Mouse (Mus musculus) lung, embryonic 14.5 days (tissue): ENCODE results near the gene Xrcc4. TPM values are rescaled to one million over a fixed set of nuclear protein-coding genes. Genes with fewer than 3 reads are reported as not detected.

Experiments used
- ATAC-seq: fragments of 200-750 bp; cut with Nextera tagmentation; 2 replicates; pipeline ENCODE4 v1.8.0; 2017; ENCODE audit warnings: mild to moderate bottlenecking, moderate TSS enrichment, moderate library complexity; ENCODE audit not compliant: insufficient read depth
- DNase-seq: peaks from one replicate; pipeline ENCODE4 v3.0.0-alpha.2; 2015
- H3K27ac ChIP-seq: fragments of 300-500 bp; sonication (generic); 2 replicates; pipeline ENCODE4 v1.5.1; 2014; ENCODE audit warnings: low read depth, mild to moderate bottlenecking, moderate library complexity
- H3K27me3 ChIP-seq: fragments of 300-500 bp; sonication (generic); 2 replicates; pipeline ENCODE4 v1.6.1; 2014; ENCODE audit warnings: low read length, control low read depth; ENCODE audit not compliant: insufficient read depth
- H3K36me3 ChIP-seq: fragments of 300-500 bp; sonication (generic); 2 replicates; pipeline ENCODE4 v1.6.1; 2014; ENCODE audit warnings: control low read depth; ENCODE audit not compliant: insufficient read depth
- H3K4me1 ChIP-seq: fragments of 300-500 bp; sonication (generic); 2 replicates; pipeline ENCODE4 v1.6.1; 2014; ENCODE audit warnings: antibody characterized with exemption, control low read depth; ENCODE audit not compliant: insufficient read depth
- H3K4me2 ChIP-seq: fragments of 300-500 bp; sonication (generic); 2 replicates; pipeline ENCODE4 v1.6.1; 2014; ENCODE audit warnings: mild to moderate bottlenecking
- H3K4me3 ChIP-seq: fragments of 300-500 bp; sonication (generic); 2 replicates; pipeline ENCODE4 v1.5.1; 2014; ENCODE audit warnings: low read depth, low read length
- H3K9ac ChIP-seq: fragments of 300-500 bp; sonication (generic); 2 replicates; pipeline ENCODE4 v1.6.1; 2014
- H3K9me3 ChIP-seq: fragments of 300-500 bp; sonication (generic); 2 replicates; pipeline ENCODE4 v1.6.1; 2016; ENCODE audit warnings: low read depth, low read length, control low read depth
- CTCF ChIP-seq: IDR thresholded peaks from 2 replicates; pipeline ENCODE4 v1.5.1; 2016; ENCODE audit warnings: antibody characterized with exemption, low read depth
- WGBS: fragments of 180-500 bp; shearing (Covaris S2); extraction: QIAGEN DNeasy Blood & Tissue Kit; methylation state at CpG from one replicate; pipeline ENCODE4 v1.1.7; 2014; 5-methylcytosine and 5-hydroxymethylcytosine counted together
- polyA plus RNA-seq: library from polyadenylated mRNA; unstranded; fragments of >200 nt; fragmentation: Nextera tagmentation; extraction: Ambion mirVana; gene quantifications from 2 replicates; pipeline ENCODE4 v1.2.1, GENCODE M21; 2014

The Xrcc4 gene
- polyA plus RNA-seq, 1 experiment from 2014 or later, result 10.5 TPM

DNA sequence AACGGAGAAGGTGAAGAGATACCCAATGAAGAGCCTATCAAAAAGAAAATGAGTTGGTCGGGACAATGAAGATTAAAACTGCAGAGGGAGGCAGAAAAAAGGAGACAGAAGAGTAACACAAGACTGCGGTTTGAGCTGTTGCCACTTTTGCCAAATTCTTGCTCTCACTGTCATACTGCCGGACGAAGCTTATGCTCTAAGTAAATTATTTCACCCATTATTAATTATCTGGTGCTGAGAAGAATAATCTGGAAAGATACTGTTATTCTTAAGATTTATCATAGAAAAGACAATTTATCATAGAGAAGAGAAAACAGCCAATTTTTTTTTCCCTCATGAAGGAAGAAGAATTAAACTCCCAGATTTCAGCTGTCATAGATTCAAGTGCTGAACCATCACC is 235.3 kb downstream of the Xrcc4 start:
- Histone ChIP-seq H3K27me3 (no peaks in the 10 kb centered on the region), H3K4me3 (no peak overlapping the region), H3K4me1 (no peaks in the 10 kb centered on the region), H3K9ac (no peak overlapping the region), H3K4me2 (no peak overlapping the region), H3K36me3 (no peaks in the 10 kb centered on the region), H3K9me3 (no peaks in the 10 kb centered on the region), H3K27ac (no peak overlapping the region)
- 38% methylated on average over 5 of the region's 5 CpGs for WGBS
- no peak for TF ChIP-seq CTCF
- DNase-seq (peak; percentile 82), ATAC-seq (peak; percentile 66)

DNA sequence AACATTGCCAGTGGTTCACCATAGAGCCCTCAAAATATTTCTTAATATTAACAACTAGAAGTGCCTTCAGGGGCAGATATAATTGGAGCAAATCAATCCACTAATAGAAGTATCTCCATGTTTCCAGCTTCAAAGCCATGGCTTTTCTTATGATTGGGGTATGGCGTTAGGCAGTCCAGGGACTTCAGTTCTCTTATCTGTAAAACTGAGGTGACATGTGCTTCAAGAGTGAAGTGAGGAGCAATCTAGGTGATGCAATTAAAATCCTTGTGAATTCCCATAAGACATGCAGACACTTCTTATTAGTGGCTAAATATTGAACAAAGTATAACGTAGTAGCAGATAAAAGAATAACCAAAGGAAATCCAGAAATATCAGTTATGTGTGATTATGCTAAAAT is 238.7 kb downstream of the Xrcc4 start:
- ATAC-seq, result no peak
- TF ChIP-seq CTCF, result no peak
- Histone ChIP-seq H3K4me2 (no peak overlapping the region), H3K9ac (no peak overlapping the region), H3K36me3 (no peaks in the 10 kb centered on the region), H3K4me3 (no peak overlapping the region), H3K27ac (no peak overlapping the region), H3K9me3 (no peaks in the 10 kb centered on the region), H3K27me3 (no peaks in the 10 kb centered on the region), H3K4me1 (no peaks in the 10 kb centered on the region)
- no peak for DNase-seq
- WGBS, result 78% methylated on average over 2 of the region's 2 CpGs

GRCm38 (mm10) chr13:89849955-89850354 is 239.5 kb downstream of the Xrcc4 start:
- no peak for TF ChIP-seq CTCF
- Histone ChIP-seq H3K27ac (no peak overlapping the region), H3K9ac (no peak overlapping the region), H3K9me3 (no peaks in the 10 kb centered on the region), H3K36me3 (no peaks in the 10 kb centered on the region), H3K27me3 (no peaks in the 10 kb centered on the region), H3K4me2 (no peak overlapping the region), H3K4me3 (no peak overlapping the region), H3K4me1 (no peaks in the 10 kb centered on the region)
- DNase-seq (no peak), ATAC-seq (no peak)
- WGBS, result 94% methylated on average over 1 of the region's 1 CpGs

GRCm38 (mm10) chr13:89838635-89839034 is 250.8 kb downstream of the Xrcc4 start:
- no peak for ATAC-seq
- WGBS, result 80% methylated on average over 3 of the region's 3 CpGs
- Histone ChIP-seq H3K27me3 (no peaks in the 10 kb centered on the region), H3K27ac (no peak overlapping the region), H3K9ac (no peak overlapping the region), H3K9me3 (no peaks in the 10 kb centered on the region), H3K4me2 (no peak overlapping the region), H3K36me3 (no peaks in the 10 kb centered on the region), H3K4me1 (no peaks in the 10 kb centered on the region), H3K4me3 (no peak overlapping the region)
- no peak for DNase-seq
- TF ChIP-seq CTCF, result no peak

- no peak for TF ChIP-seq CTCF
- Histone ChIP-seq H3K4me3 (no peak overlapping the region), H3K27ac (no peak overlapping the region), H3K4me2 (no peak overlapping the region), H3K36me3 (no peaks in the 10 kb centered on the region), H3K9ac (no peak overlapping the region), H3K9me3 (no peaks in the 10 kb centered on the region), H3K27me3 (no peaks in the 10 kb centered on the region), H3K4me1 (no peaks in the 10 kb centered on the region)
- WGBS, result 87% methylated on average over 3 of the region's 3 CpGs
- DNase-seq, result no peak
- no peak for ATAC-seq
Observed at GRCm38 (mm10) chr13:89834485-89834884, 254.9 kb downstream of the Xrcc4 start.

DNA sequence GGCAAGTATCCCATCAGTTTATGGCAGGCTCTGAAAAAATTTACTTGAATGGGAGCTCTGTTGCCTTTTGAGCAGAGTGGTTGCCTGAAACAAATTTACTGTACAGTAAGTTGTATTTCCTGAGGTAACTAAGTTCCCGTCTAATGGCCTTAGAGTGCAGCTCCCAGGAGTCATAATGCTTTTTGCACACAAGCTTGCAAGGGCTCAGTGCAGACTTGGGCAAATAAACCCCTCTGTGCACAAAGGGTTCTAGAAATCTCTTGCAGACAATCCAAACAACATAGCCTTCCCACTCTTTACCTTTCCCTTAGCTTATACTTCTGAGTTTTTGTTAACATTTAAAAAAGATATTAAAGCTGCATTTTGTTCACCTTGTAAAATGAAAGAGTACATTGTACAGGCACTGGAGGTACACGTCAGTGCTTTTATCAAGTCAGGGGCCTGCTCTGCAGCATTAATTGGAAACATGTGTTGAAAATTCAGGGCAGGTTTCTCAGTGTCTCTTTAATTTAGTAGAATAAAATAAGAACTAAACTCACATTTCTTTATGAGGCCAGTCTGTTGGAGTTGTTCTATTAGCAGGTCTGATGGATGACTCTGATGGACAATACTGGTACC is 256.2 kb downstream of the Xrcc4 start:
- ATAC-seq, result no peak; the same call in 1 of the 2 replicates
- H3K9me3 ChIP-seq, result no peaks in the 10 kb centered on the region
- H3K4me1 ChIP-seq, result no peaks in the 10 kb centered on the region
- H3K27me3 ChIP-seq, result no peaks in the 10 kb centered on the region
- no peak for DNase-seq
- H3K36me3 ChIP-seq, result no peaks in the 10 kb centered on the region
- H3K9ac ChIP-seq, result no peak overlapping the region
- H3K27ac ChIP-seq, result no peak overlapping the region
- WGBS, result 40% methylated on average over 2 of the region's 2 CpGs
- H3K4me3 ChIP-seq, result no peak overlapping the region
- no peak for TF ChIP-seq CTCF
- H3K4me2 ChIP-seq, result no peak overlapping the region

- no peak for TF ChIP-seq CTCF
- WGBS, result 53% methylated on average over 3 of the region's 3 CpGs
Observed at GRCm38 (mm10) chr13:89828429-89828970, 260.9 kb downstream of the Xrcc4 start.

GRCm38 (mm10) chr13:89827838-89828237 is 261.6 kb downstream of the Xrcc4 start:
- Histone ChIP-seq H3K4me2 (no peak overlapping the region), H3K4me1 (no peaks in the 10 kb centered on the region), H3K27ac (no peak overlapping the region), H3K9me3 (no peaks in the 10 kb centered on the region), H3K27me3 (no peaks in the 10 kb centered on the region), H3K9ac (no peak overlapping the region), H3K36me3 (no peaks in the 10 kb centered on the region), H3K4me3 (no peak overlapping the region)
- DNase-seq (no peak), ATAC-seq (no peak)
- 81% methylated on average over 2 of the region's 2 CpGs for WGBS
- TF ChIP-seq CTCF, result no peak

More at GRCm38 (mm10) chr13:89828429-89828970, 260.9 kb downstream of the Xrcc4 start:
- H3K9ac ChIP-seq, result no peak overlapping the region
- H3K27ac ChIP-seq, result no peak overlapping the region
- no peak overlapping the region for H3K4me3 ChIP-seq
- DNase-seq, result no peak
- ATAC-seq, result no peak
- no peaks in the 10 kb centered on the region for H3K9me3 ChIP-seq
- H3K36me3 ChIP-seq, result no peaks in the 10 kb centered on the region
- no peaks in the 10 kb centered on the region for H3K27me3 ChIP-seq
- no peak overlapping the region for H3K4me2 ChIP-seq
- H3K4me1 ChIP-seq, result no peaks in the 10 kb centered on the region
